Mouse (Mus musculus) thymus, postnatal 4 days (tissue): ENCODE results near the gene Styk1.
"Not testable (repeated sequence)": the region's sequence is repeated elsewhere in the genome, so short reads cannot be mapped to it uniquely, and the experiment has no call there.

Source experiments
- DNase-seq: peaks from one replicate; pipeline ENCODE4 v3.0.0; 2021

Styk1 gene

GRCm38 (mm10) chr6:131290430-131290829, 63.0 kb downstream of the Styk1 start:
- peak; percentile 38 for DNase-seq

- DNase-seq: not testable (repeated sequence)
Measured at GRCm38 (mm10) chr6:131278160-131278559, 75.2 kb downstream of the Styk1 start.

- DNase-seq: no peak
Measured at GRCm38 (mm10) chr6:131276659-131277058, 76.7 kb downstream of the Styk1 start.

GRCm38 (mm10) chr6:131272311-131272710, 81.1 kb downstream of the Styk1 start:
- DNase-seq: no peak

GRCm38 (mm10) chr6:131270312-131270711, 83.1 kb downstream of the Styk1 start:
- no peak for DNase-seq

- no peak for DNase-seq
Measured at GRCm38 (mm10) chr6:131269599-131269998, 83.8 kb downstream of the Styk1 start.

GRCm38 (mm10) chr6:131264175-131264574, 89.2 kb downstream of the Styk1 start:
- no peak for DNase-seq

GRCm38 (mm10) chr6:131262778-131263177, 90.6 kb downstream of the Styk1 start:
- no peak for DNase-seq

- no peak for DNase-seq
Measured at GRCm38 (mm10) chr6:131262009-131262408, 91.4 kb downstream of the Styk1 start.
